Mouse (Mus musculus) ES-E14 (cell line): ENCODE data around the gene Dach2. TPM values are rescaled to one million over a fixed set of nuclear protein-coding genes. Genes with fewer than 3 reads are reported as not detected.

Experiments
- DNase-seq: peaks from one replicate; pipeline ENCODE4 v3.0.0-alpha.2; 2013; ENCODE audit warnings: low read depth, low spot score
- H3K27ac ChIP-seq: 2 replicates; pipeline ENCODE4 v1.5.1; 2012; ENCODE audit warnings: low read depth, mild to moderate bottlenecking, low read length, moderate library complexity, mixed read lengths; ENCODE audit not compliant: poor library complexity, insufficient read depth, severe bottlenecking
- H3K36me3 ChIP-seq: 2 replicates; pipeline ENCODE4 v1.6.1; 2012; ENCODE audit warnings: mild to moderate bottlenecking, low read length, moderate library complexity, mixed read lengths; ENCODE audit not compliant: control insufficient read depth, poor library complexity, insufficient read depth, severe bottlenecking
- H3K4me1 ChIP-seq, 2 experiments: fragments of 150-350 bp in 1 of 2; sonication (generic) in 1 of 2; 2 replicates each; pipeline ENCODE4 v1.6.1; 2012; ENCODE audit warnings: low read length in 2 of 2, mild to moderate bottlenecking in 1 of 2, mixed read lengths in 1 of 2; ENCODE audit not compliant: control insufficient read depth in 2 of 2, insufficient read depth in 2 of 2, poor library complexity in 1 of 2
- H3K4me3 ChIP-seq, 2 experiments: fragments of 150-350 bp in 1 of 2; sonication (generic) in 1 of 2; 2 replicates each; pipeline ENCODE4 v1.5.1; 2012; ENCODE audit warnings: low read length in 2 of 2, low read depth in 1 of 2, mild to moderate bottlenecking in 1 of 2, mixed read lengths in 1 of 2; ENCODE audit not compliant: insufficient read depth in 1 of 2, poor library complexity in 1 of 2, severe bottlenecking in 1 of 2
- H3K9ac ChIP-seq: 2 replicates; pipeline ENCODE4 v1.6.1; 2012; ENCODE audit warnings: low read depth, mild to moderate bottlenecking, low read length, mixed read lengths; ENCODE audit not compliant: poor library complexity, insufficient read depth, severe bottlenecking
- H3K9me3 ChIP-seq: fragments of 150-350 bp; sonication (generic); 2 replicates; pipeline ENCODE4 v1.6.1; 2012; ENCODE audit warnings: low read depth, mild to moderate bottlenecking, low read length; ENCODE audit not compliant: control insufficient read depth, insufficient read depth
- CHD2 ChIP-seq: IDR thresholded peaks from 2 replicates; pipeline ENCODE4 v1.6.1; 2014; ENCODE audit warnings: mild to moderate bottlenecking, low read depth, low read length, inconsistent platforms
- HCFC1 ChIP-seq: IDR thresholded peaks from 2 replicates; pipeline ENCODE4 v1.6.1; 2012; ENCODE audit warnings: low read length, inconsistent platforms, borderline replicate concordance; ENCODE audit not compliant: insufficient read depth
- MAFK ChIP-seq: IDR thresholded peaks from 2 replicates; pipeline ENCODE4 v1.6.1; 2014; ENCODE audit warnings: mild to moderate bottlenecking, low read depth, low read length, inconsistent platforms; ENCODE audit not compliant: insufficient read depth
- ZC3H11A ChIP-seq: IDR thresholded peaks from 2 replicates; pipeline ENCODE4 v1.6.1; 2012; ENCODE audit warnings: low read depth, mild to moderate bottlenecking, inconsistent platforms, low read length, borderline replicate concordance
- ZNF384 ChIP-seq: IDR thresholded peaks from 2 replicates; pipeline ENCODE4 v1.6.1; 2012; ENCODE audit warnings: low read depth, low read length, inconsistent platforms
- in situ Hi-C, 2 experiments: fragments of 600-800 bp; cut with MboI; formaldehyde crosslinking; loops; one replicate each; pipeline ENCODE4 v1.15.1; 2025; ENCODE audit warnings: low sequenced_read_pairs in 2 of 2, inconsistent platforms in 1 of 2; ENCODE audit not compliant: unreplicated experiment in 2 of 2
- total RNA-seq: library from RNA; depleted of rRNA; stranded (reverse); fragments of 300-350 nt; gene quantifications from 2 replicates; pipeline ENCODE4 v1.2.3, GENCODE M21; 2012

The Dach2 gene
- total RNA-seq, 1 experiment = 0.58 TPM

DNA sequence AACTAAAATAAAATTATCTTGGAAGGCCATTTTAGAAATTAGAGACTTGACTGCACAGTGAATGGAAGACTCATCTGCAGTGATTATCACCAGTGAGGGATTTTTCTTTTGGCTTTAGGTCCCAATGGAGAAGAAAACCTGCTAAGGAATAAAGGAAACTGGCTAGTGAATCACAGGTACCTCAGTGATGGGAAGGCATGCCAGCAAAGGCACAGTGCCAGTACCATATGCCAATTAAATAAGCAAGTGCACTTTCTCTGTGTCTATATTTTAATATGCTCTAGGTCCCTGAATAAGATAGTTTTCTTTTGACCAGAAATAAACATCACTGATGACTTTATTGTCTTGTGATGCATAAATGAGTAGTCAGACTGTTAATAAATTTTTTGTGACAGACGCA lies 184.8 kb downstream of the Dach2 start:
- no peak for DNase-seq
- H3K27ac ChIP-seq = no peak overlapping the region
- in situ Hi-C loops = no loop called here
- H3K4me3 ChIP-seq = no peak overlapping the region
- no peak for TF ChIP-seq ZNF384
- TF ChIP-seq ZC3H11A = no peak
- TF ChIP-seq MAFK = no peak
- TF ChIP-seq HCFC1 = no peak
- TF ChIP-seq CHD2 = no peak
- H3K4me1 ChIP-seq = no peaks in the 10 kb centered on the region
- no peaks in the 10 kb centered on the region for H3K9me3 ChIP-seq
- no peak overlapping the region for H3K9ac ChIP-seq
- no peaks in the 10 kb centered on the region for H3K36me3 ChIP-seq

GRCm38 (mm10) chrX:113545106-113545505 lies 247.8 kb downstream of the Dach2 start:
- no peaks in the 10 kb centered on the region for H3K4me1 ChIP-seq
- TF ChIP-seq CHD2 = no peak
- no peak for TF ChIP-seq HCFC1
- no peak for TF ChIP-seq MAFK
- no peak for TF ChIP-seq ZC3H11A
- no peak for TF ChIP-seq ZNF384
- H3K27ac ChIP-seq = no peak overlapping the region
- no peak for DNase-seq
- in situ Hi-C loops = no loop called here
- H3K9ac ChIP-seq = no peak overlapping the region
- no peak overlapping the region for H3K4me3 ChIP-seq
- H3K9me3 ChIP-seq = no peaks in the 10 kb centered on the region
- H3K36me3 ChIP-seq = no peaks in the 10 kb centered on the region

GRCm38 (mm10) chrX:113563897-113564296 lies 266.6 kb downstream of the Dach2 start:
- Histone ChIP-seq H3K9me3 (no peaks in the 10 kb centered on the region), H3K9ac (no peak overlapping the region), H3K36me3 (no peaks in the 10 kb centered on the region), H3K4me3 (no peak overlapping the region), H3K27ac (no peak overlapping the region), H3K4me1 (no peaks in the 10 kb centered on the region)
- DNase-seq = no peak
- TF ChIP-seq ZNF384 (no peak), MAFK (no peak), HCFC1 (no peak), CHD2 (no peak), ZC3H11A (no peak)
- in situ Hi-C loops = no loop called here

- no peaks in the 10 kb centered on the region for H3K36me3 ChIP-seq
- no peaks in the 10 kb centered on the region for H3K4me1 ChIP-seq
- H3K4me3 ChIP-seq = no peak overlapping the region
- in situ Hi-C loops = no loop called here
- H3K9me3 ChIP-seq = no peaks in the 10 kb centered on the region
- no peak overlapping the region for H3K9ac ChIP-seq
- H3K27ac ChIP-seq = no peak overlapping the region
- no peak for TF ChIP-seq HCFC1
- no peak for TF ChIP-seq CHD2
- no peak for TF ChIP-seq ZNF384
- TF ChIP-seq MAFK = no peak
- TF ChIP-seq ZC3H11A = no peak
- no peak for DNase-seq
Observed at GRCm38 (mm10) chrX:113666069-113666468, 368.8 kb downstream of the Dach2 start.

- no peaks in the 10 kb centered on the region for H3K36me3 ChIP-seq
- no peaks in the 10 kb centered on the region for H3K9me3 ChIP-seq
- DNase-seq = no peak
- no peaks in the 10 kb centered on the region for H3K4me1 ChIP-seq
- no peak overlapping the region for H3K4me3 ChIP-seq
- no peak for TF ChIP-seq CHD2
- no peak for TF ChIP-seq HCFC1
- no peak for TF ChIP-seq ZC3H11A
- TF ChIP-seq ZNF384 = no peak
- no peak for TF ChIP-seq MAFK
- no peak overlapping the region for H3K27ac ChIP-seq
- H3K9ac ChIP-seq = no peak overlapping the region
- in situ Hi-C loops = no loop called here
Observed at GRCm38 (mm10) chrX:113687163-113687562, 389.9 kb downstream of the Dach2 start.
